Mouse (Mus musculus): ENCODE results near the gene Safb2. TPM values are rescaled to one million over a fixed set of nuclear protein-coding genes. Genes with fewer than 3 reads are reported as not detected.
A peak's percentile ranks its signal among the peaks of the same experiment; 100 is the strongest.
"Not testable (repeated sequence)": the region's sequence is repeated elsewhere in the genome, so short reads cannot be mapped to it uniquely, and the experiment has no call there.

The Safb2 gene
- polyA plus RNA-seq, 2 experiments: 16.8 to 40.2 TPM

- Histone ChIP-seq H3K9me3 (ENCODE audit: control insufficient read depth, low read length) (no peaks in the 10 kb centered on the region), H3K4me3 (ENCODE audit: insufficient read depth in 1 of 2, low read depth in 2 of 2, low read length in 2 of 2) (no peak overlapping the region), H3K9ac (replicated peaks) (no peak overlapping the region), H3K27ac (no peak overlapping the region), H3K4me2 (ENCODE audit: low read depth) (no peak overlapping the region), H3K4me1 (replicated peaks; ENCODE audit: control insufficient read depth in 2 of 2, insufficient read depth in 2 of 2, low read length in 1 of 2) (peaks cover 6 to 10% of the 10 kb centered on the region in 2 experiments; a peak in 3 of 4 replicates), H3K27me3 (ENCODE audit: control insufficient read depth, insufficient read depth, low read length) (no peaks in the 10 kb centered on the region), H3K36me3 (replicated peaks; ENCODE audit: control insufficient read depth, insufficient read depth, low read depth) (peaks cover 66% of the 10 kb centered on the region)
- WGBS (ENCODE audit: insufficient replicate concordance): 80% methylated on average over 8 of the region's 8 CpGs
- DNase-seq (ENCODE audit: low read depth in 3 of 3, low spot score in 3 of 3) (no peak), ATAC-seq (ENCODE audit: insufficient read depth) (no peak)
- TF ChIP-seq EP300 (IDR thresholded peaks at IDR 0.05; ENCODE audit: low read depth): no peak
- no peak for TF ChIP-seq CTCF (IDR thresholded peaks at IDR 0.05; ENCODE audit: low read depth)
These were observed 33.2 kb upstream of the Safb2 start for GRCm38 (mm10) chr17:56617628-56618027.

- Histone ChIP-seq H3K9ac (replicated peaks) (no peak overlapping the region), H3K4me3 (ENCODE audit: insufficient read depth in 1 of 2, low read depth in 2 of 2, low read length in 2 of 2) (no peak overlapping the region), H3K4me2 (ENCODE audit: low read depth) (no peak overlapping the region), H3K27ac (no peak overlapping the region), H3K27me3 (ENCODE audit: control insufficient read depth, insufficient read depth, low read length) (no peaks in the 10 kb centered on the region), H3K4me1 (replicated peaks; ENCODE audit: control insufficient read depth in 2 of 2, insufficient read depth in 2 of 2, low read length in 1 of 2) (peaks cover 12 to 17% of the 10 kb centered on the region in 2 experiments), H3K9me3 (ENCODE audit: control insufficient read depth, low read length) (no peaks in the 10 kb centered on the region), H3K36me3 (replicated peaks; ENCODE audit: control insufficient read depth, insufficient read depth, low read depth) (peaks cover 60% of the 10 kb centered on the region)
- TF ChIP-seq CTCF (IDR thresholded peaks at IDR 0.05; ENCODE audit: low read depth): no peak
- no peak for TF ChIP-seq EP300 (IDR thresholded peaks at IDR 0.05; ENCODE audit: low read depth)
- no peak for DNase-seq (ENCODE audit: low read depth in 3 of 3, low spot score in 3 of 3)
- WGBS (ENCODE audit: insufficient replicate concordance): 90% methylated on average over 3 of the region's 3 CpGs
- ATAC-seq (ENCODE audit: insufficient read depth): no peak
These were observed 32.3 kb upstream of the Safb2 start for GRCm38 (mm10) chr17:56616725-56617124.

- no peak overlapping the region for H3K9ac ChIP-seq (replicated peaks)
- H3K36me3 ChIP-seq (replicated peaks; ENCODE audit: control insufficient read depth, insufficient read depth, low read depth): peaks cover 55% of the 10 kb centered on the region
- no peak overlapping the region for H3K4me2 ChIP-seq (ENCODE audit: low read depth)
- H3K27ac ChIP-seq: no peak overlapping the region
- H3K9me3 ChIP-seq (ENCODE audit: control insufficient read depth, low read length): no peaks in the 10 kb centered on the region
- no peak overlapping the region for H3K4me3 ChIP-seq (ENCODE audit: insufficient read depth in 1 of 2, low read depth in 2 of 2, low read length in 2 of 2)
- DNase-seq (ENCODE audit: low read depth in 3 of 3, low spot score in 3 of 3) (no peak), ATAC-seq (ENCODE audit: insufficient read depth) (no peak)
- no peaks in the 10 kb centered on the region for H3K27me3 ChIP-seq (ENCODE audit: control insufficient read depth, insufficient read depth, low read length)
- TF ChIP-seq CTCF (IDR thresholded peaks at IDR 0.05; ENCODE audit: low read depth): no peak
- TF ChIP-seq EP300 (IDR thresholded peaks at IDR 0.05; ENCODE audit: low read depth): no peak
- 69% methylated on average over 4 of the region's 4 CpGs for WGBS (ENCODE audit: insufficient replicate concordance)
- peaks cover 15 to 22% of the 10 kb centered on the region in 2 experiments for H3K4me1 ChIP-seq (replicated peaks; ENCODE audit: control insufficient read depth in 2 of 2, insufficient read depth in 2 of 2, low read length in 1 of 2)
These were observed 31.4 kb upstream of the Safb2 start for GRCm38 (mm10) chr17:56615792-56616191.

GRCm38 (mm10) chr17:56615136-56615784, 30.9 kb upstream of the Safb2 start:
- H3K36me3 ChIP-seq (replicated peaks; ENCODE audit: control insufficient read depth, insufficient read depth, low read depth): peaks cover 49% of the 10 kb centered on the region
- ATAC-seq (ENCODE audit: insufficient read depth): no peak
- peak overlapping the region in 1 of 2 experiments; percentile 79; a peak in 2 of 4 replicates for H3K4me3 ChIP-seq (ENCODE audit: insufficient read depth in 1 of 2, low read depth in 2 of 2, low read length in 2 of 2)
- no peak for DNase-seq (ENCODE audit: low read depth in 3 of 3, low spot score in 3 of 3)
- 67% methylated on average over 11 of the region's 11 CpGs for WGBS (ENCODE audit: insufficient replicate concordance)
- H3K4me2 ChIP-seq (ENCODE audit: low read depth): peak overlapping the region; percentile 95
- peaks cover 18 to 27% of the 10 kb centered on the region in 2 experiments for H3K4me1 ChIP-seq (replicated peaks; ENCODE audit: control insufficient read depth in 2 of 2, insufficient read depth in 2 of 2, low read length in 1 of 2)
- H3K9ac ChIP-seq (replicated peaks): peak overlapping the region; percentile 91
- no peak overlapping the region for H3K27ac ChIP-seq
- no peaks in the 10 kb centered on the region for H3K27me3 ChIP-seq (ENCODE audit: control insufficient read depth, insufficient read depth, low read length)
- TF ChIP-seq EP300 (IDR thresholded peaks at IDR 0.05; ENCODE audit: low read depth) (no peak), CTCF (IDR thresholded peaks at IDR 0.05; ENCODE audit: low read depth) (no peak)
- no peaks in the 10 kb centered on the region for H3K9me3 ChIP-seq (ENCODE audit: control insufficient read depth, low read length)

- Histone ChIP-seq H3K27me3 (ENCODE audit: control insufficient read depth, insufficient read depth, low read length) (no peaks in the 10 kb centered on the region), H3K36me3 (replicated peaks; ENCODE audit: control insufficient read depth, insufficient read depth, low read depth) (peaks cover 42% of the 10 kb centered on the region), H3K4me1 (replicated peaks; ENCODE audit: control insufficient read depth in 2 of 2, insufficient read depth in 2 of 2, low read length in 1 of 2) (peaks cover 21 to 30% of the 10 kb centered on the region in 2 experiments), H3K27ac (peak overlapping the region; percentile 33; the same call in 1 of the 2 replicates), H3K4me2 (ENCODE audit: low read depth) (peak overlapping the region; percentile 95), H3K9ac (replicated peaks) (peak overlapping the region; percentile 91), H3K9me3 (ENCODE audit: control insufficient read depth, low read length) (no peaks in the 10 kb centered on the region), H3K4me3 (ENCODE audit: insufficient read depth in 1 of 2, low read depth in 2 of 2, low read length in 2 of 2) (peak overlapping the region; percentile 78 to 79)
- TF ChIP-seq EP300 (IDR thresholded peaks at IDR 0.05; ENCODE audit: low read depth) (no peak), CTCF (IDR thresholded peaks at IDR 0.05; ENCODE audit: low read depth) (no peak)
- no peak for ATAC-seq (ENCODE audit: insufficient read depth)
- WGBS (ENCODE audit: insufficient replicate concordance): 19% methylated on average over 14 of the region's 14 CpGs
- DNase-seq (ENCODE audit: low read depth in 3 of 3, low spot score in 3 of 3): no peak
These were observed 30.2 kb upstream of the Safb2 start for GRCm38 (mm10) chr17:56614391-56615135.

- not testable (repeated sequence) for ATAC-seq (ENCODE audit: insufficient read depth); H3K9me3 ChIP-seq (ENCODE audit: control insufficient read depth, low read length); H3K27me3 ChIP-seq (ENCODE audit: control insufficient read depth, insufficient read depth, low read length); DNase-seq (ENCODE audit: low read depth in 3 of 3, low spot score in 3 of 3)
- H3K9ac ChIP-seq (replicated peaks): peak overlapping the region; percentile 91
- H3K4me3 ChIP-seq (ENCODE audit: insufficient read depth in 1 of 2, low read depth in 2 of 2, low read length in 2 of 2): peak overlapping the region; percentile 78 to 79
- H3K4me1 ChIP-seq (replicated peaks; ENCODE audit: control insufficient read depth in 2 of 2, insufficient read depth in 2 of 2, low read length in 1 of 2): peaks cover 21 to 30% of the 10 kb centered on the region in 2 experiments
- under 1% methylated on average over 26 of the region's 26 CpGs for WGBS (ENCODE audit: insufficient replicate concordance)
- peak overlapping the region; percentile 67 for H3K27ac ChIP-seq
- H3K4me2 ChIP-seq (ENCODE audit: low read depth): peak overlapping the region; percentile 95
- H3K36me3 ChIP-seq (replicated peaks; ENCODE audit: control insufficient read depth, insufficient read depth, low read depth): peaks cover 37% of the 10 kb centered on the region
These were observed 29.5 kb upstream of the Safb2 start for GRCm38 (mm10) chr17:56613893-56614292.

All from liver, embryonic 14.5 days (tissue).